Mouse (Mus musculus) testis, postnatal 14 days (tissue): ENCODE results near the gene Zfp865.
"Not testable (repeated sequence)": the region's sequence is repeated elsewhere in the genome, so short reads cannot be mapped to it uniquely, and the experiment has no call there.

Experiments
- DNase-seq: peaks from one replicate; pipeline ENCODE4 v3.0.0; 2021; ENCODE audit warnings: low spot score

The Zfp865 gene

DNA sequence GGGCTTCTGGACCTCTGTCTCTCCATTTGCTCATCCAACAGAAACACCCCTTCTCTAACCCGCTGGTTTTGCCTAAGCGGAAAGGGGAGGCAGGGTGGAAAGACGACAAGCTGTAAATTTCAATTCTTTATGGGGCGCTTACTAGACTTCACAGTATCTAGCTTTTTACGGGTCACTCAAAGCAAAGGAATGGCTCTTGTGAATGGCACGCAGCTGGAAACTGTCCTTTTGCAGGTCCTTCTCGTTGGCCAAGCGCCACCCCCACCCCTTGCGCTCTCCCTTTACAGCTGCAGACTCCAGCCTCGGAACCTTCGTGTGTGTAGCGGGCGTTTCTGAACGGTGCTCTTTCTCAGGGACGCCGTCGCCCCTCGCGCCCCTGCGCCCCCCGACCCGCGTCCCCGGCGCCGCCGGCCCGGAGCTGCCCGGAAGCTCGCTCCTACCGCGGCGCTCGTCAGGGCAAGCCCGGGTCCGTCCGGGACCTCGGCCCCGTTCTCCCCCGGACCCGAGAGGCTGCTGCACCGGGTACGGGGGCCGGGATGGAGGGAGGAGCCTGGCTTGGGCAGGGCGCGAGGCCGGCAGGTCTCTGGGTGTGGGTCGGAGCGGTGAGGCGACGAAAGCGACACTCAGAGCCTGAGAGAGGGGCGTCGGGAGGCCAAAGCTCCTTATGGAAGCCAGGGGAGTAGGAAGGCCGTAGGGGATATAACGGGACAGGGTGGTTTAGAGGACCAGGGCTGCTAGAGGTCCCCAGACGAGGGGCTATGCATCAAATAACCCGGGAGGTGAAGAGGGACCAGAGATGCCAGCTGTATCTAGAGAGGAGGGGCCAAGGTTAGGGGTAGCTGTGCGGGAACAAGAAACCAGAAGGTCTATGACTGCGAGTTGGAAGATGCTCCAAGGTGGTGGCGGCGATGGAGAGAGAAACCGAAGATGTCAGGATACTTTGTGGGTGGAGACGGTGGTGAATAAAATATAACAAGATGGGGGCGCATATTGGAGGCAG is 31.3 kb downstream of the Zfp865 start, which contains the start of gene Zfp580:
Gene Zfp580 (plus strand): TSS at position 346 of the 1,000 bp plus-strand sequence.
- peak; percentile 85 for DNase-seq

DNA sequence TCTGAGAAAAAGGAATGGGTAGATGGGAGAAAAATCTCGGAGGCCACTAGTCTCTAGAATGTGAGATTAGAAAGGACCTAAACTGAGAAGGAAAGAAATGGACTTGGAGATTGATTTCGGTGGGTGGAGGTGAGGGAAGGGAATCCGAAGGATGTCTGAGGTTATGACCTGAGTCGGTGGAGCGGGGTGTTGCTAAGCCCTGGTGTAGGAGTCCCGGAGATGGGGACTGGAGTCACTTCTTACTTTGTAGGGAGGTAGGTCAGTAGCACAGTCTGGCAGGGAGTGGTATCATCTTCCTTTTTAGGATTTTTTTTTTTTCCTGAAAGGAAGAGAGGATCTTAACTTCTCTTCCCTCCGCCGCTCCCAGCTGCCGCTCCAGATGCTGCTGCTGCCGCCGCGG is 32.3 kb downstream of the Zfp865 start:
- DNase-seq: no peak

DNA sequence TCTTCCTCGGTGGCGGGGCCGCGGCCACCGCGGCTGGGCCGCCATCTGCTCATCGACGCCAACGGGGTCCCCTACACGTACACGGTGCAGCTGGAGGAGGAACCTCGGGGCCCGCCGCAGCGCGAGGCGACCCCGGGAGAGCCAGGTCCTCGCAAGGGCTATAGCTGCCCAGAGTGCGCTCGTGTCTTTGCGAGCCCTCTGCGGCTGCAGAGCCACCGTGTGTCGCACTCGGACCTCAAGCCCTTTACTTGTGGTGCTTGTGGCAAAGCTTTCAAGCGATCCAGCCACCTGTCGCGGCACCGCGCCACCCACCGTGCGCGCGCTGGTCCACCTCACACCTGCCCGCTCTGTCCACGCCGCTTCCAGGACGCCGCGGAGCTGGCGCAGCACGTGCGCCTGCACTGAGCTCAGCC is 32.8 kb downstream of the Zfp865 start:
- DNase-seq: no peak

DNA sequence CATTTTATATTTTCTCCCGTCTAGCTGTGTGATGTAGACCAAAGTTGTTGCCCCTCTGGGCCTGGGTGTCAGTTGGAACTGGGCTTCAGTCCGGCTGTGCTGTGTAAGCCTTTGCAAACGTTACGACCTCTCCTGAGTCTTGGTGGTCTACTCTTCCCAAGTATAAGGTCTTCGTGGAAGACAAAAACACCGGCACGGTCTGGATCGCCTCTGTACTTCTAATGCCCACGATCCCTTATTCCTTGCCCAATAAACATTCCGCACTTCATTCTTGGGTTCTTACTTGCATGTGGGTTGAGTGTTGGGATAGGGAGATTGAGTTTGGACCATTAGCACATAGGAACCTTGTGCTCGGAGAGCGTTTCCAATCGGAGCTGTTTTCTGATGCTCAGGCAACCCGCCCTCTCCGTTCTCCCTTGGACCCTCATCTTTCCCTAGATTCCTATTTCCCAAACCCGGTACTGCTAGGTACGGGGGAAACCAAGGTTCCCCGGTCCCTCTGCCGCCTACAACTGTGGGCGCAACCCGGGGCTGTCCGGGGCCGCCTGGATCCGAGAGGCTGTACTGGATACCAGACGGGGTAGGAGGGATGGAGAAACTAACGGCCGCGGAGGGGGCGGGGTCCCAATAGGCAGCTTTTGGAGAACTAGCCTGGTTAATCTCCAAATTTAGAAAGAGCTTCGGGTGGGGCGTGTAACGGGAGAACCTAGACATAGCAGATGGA is 33.4 kb downstream of the Zfp865 start:
- DNase-seq: no peak

DNA sequence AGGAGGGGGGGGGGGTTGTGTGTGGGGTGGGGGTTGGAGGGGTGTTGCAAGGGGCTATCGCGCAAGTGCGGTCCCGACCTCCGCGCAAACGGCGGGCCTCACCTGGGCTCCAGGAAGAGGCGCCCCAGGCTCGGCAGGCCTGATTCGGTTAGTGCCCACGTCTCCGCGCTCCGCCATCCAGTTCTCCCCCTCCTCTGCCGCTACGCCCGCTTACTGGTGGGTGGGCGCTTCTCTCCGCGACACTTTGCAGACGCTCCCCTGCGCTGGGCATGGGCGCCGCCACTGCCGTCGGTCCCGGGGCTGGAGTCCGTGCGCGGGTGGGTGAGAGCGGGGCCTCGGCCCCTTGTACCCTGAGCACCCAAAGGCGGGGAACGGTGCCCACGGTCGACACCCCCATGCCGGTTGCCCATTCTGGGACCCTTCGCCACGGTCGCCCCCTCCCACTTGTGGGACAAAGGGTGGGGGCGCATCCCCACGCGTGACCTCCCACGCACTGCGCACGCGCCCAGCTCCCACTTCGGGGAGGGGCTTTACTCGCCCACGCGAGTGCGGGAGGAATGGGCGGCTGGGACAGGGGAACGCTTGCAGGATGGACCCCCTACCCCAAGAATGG is 36.6 kb downstream of the Zfp865 start:
- no peak for DNase-seq

DNA sequence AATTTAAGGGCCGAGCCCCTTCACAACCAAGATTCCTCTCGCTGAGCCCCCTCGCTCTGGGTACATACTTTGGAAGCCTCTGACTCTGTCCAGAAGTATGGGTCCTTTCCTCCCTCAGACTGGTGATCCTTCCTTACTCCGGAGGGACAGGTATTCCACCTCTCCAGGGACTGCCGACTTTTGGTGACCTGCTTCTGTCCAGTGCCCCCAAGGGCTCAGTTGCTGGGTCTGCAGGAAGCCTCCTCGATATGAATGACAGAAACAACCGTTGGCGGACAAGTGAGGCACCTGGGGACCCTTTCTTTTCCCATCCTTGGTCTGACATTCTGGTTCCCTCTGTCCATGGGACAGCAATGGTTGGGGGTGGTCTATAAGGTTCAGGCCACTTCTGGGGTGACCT is 37.2 kb downstream of the Zfp865 start:
- DNase-seq: no peak

DNA sequence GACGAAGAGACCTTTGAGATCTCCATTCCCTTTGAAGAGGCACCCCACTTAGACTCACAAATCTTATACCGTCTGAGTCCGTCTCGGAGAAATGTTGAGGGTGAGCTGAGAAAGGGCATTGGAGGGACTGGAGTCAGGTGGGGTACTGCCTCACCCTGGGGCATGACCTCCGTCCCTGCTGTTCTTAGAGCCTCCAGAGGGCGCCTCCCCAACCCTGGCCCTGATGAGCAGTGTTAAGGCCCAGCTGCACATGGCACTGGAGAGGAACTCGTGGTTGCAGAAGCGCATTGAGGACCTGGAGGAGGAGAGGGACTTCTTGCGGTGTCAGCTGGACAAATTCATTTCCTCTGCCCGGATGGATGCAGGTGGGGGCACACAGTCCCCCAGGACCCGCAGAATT is 37.6 kb downstream of the Zfp865 start:
- no peak for DNase-seq

DNA sequence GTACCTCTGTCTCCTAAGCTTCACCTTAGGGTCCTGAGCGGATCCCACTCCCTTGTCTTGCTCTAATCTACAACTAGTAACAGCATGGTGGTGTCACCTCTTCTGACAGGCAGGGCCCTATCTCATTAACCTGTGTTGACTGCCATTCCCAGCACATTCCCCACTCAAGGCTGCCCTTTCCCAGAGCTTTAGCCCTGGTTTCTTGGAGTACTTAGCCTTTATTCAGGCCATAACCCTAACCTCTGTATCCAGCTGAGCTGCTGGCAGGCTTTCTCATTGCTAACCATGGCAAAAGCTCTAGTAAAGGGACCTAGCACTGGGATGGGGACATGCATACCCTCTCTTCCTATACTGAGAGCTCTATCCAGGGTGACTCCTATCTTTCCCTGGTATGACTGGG is 38.5 kb downstream of the Zfp865 start:
- no peak for DNase-seq

DNA sequence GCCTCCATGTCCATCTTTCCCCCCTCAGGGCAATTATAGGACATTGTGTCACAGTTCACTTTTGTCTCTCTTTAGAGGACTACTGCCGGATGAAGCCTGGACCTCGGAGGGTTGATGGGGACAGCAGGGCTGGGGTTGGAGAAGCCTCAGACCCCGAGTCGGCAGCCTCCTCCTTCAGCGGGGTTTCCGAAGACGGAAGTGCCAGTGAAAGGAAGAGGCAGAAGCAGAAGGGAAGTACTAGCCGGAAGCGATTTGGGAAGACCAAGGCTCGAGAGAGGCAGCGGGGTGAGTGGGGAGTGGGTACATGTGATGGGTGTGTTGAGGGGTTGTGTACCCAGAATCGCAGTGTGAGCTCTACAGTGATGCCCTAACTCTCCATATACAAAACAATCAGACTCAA is 39.2 kb downstream of the Zfp865 start:
- no peak for DNase-seq

DNA sequence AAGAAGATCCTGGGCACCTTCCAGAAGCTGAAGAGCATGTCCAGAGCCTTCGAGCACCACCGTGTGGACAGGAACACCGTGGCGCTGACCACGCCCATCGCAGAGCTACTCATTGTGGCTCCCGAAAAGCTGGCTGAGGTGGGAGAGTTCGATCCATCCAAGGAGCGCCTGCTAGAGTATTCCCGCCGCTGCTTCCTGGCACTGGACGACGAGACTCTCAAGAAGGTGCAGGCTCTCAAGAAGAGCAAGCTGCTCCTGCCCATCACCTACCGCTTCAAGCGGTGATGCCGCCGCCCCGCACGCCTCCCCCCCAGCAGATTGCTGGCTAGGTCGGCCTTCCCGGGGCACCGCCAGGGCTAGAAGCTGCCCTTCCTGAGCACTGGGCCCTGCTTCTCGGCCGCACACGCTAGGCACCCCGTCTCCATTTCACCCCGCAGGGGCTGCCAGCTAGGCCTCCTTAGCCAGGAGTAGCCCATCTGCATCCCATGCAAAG is 40.1 kb downstream of the Zfp865 start:
- peak; percentile 74 for DNase-seq

DNA sequence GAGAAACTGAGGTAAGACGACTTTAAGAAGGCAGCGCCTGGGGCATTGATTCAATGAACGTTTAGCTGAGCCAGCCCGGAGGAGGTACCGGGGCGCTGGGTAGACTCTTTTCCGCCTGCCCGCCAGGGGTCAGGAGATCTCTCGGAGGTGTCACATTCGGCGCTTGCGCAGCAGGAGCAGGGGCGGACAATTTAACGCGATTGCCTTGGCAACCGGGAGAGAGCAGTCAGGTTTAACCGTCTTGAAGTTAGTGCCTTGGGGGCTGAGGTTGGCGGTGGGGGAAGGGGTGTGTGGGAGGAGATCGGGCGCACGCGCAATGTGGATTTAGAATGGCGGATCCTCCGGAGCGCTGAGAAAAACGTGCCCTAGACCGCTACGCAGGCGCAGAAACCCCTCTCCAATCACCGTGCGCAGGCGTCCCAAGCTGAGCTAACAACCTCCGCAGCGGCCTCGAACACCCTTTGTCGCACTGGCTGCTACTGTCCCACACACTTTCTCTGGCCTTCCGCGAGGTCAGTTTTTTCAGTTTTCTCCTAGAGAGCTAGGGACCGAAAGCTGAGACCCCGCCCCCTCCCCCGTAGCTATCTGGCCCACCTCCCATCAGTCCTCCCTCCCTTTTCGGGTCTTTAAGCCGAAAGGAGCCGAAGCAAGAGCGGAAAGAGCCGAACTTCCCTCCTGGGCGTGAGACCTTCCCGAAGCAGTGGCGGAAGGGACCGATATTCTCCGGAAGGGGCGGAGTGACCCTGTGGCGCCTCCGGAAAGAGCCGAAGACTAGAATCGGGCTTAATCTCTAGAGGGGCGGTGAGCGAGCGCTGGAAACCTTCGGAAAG is 41.0 kb downstream of the Zfp865 start:
- peak; percentile 96 for DNase-seq

DNA sequence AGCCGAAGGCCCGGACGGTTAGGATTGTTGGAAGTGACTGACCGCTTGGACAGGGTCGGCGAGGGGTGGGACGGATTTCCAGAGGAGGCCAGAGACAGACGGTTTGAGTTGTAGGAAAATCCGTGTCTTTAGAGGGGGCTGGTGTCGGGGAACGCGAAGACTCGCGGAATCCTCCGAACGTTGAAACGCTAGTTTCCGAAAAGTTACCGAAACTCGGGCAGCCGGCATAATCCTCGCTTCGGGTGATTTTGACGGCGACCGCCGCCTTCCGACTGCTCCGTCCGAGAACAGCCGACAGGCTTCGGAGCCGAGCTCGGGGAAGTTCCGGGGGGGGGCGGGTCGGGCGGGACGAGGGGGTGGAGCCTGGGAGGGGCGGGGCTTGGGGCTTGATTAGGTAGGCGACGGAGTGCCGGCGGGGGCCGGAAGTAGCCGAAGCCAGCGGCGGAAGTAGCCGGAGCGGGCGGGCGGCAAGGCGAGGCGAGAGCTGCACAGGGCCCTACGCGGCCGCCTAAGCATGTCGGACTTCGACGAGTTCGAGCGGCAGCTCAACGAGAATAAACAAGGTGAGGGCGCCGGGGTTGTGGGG is 41.7 kb downstream of the Zfp865 start, which contains the start of gene U2af2:
Gene U2af2 (plus strand): TSS at position 370 of the 586 bp plus-strand sequence.
- DNase-seq: peak; percentile 95

DNA sequence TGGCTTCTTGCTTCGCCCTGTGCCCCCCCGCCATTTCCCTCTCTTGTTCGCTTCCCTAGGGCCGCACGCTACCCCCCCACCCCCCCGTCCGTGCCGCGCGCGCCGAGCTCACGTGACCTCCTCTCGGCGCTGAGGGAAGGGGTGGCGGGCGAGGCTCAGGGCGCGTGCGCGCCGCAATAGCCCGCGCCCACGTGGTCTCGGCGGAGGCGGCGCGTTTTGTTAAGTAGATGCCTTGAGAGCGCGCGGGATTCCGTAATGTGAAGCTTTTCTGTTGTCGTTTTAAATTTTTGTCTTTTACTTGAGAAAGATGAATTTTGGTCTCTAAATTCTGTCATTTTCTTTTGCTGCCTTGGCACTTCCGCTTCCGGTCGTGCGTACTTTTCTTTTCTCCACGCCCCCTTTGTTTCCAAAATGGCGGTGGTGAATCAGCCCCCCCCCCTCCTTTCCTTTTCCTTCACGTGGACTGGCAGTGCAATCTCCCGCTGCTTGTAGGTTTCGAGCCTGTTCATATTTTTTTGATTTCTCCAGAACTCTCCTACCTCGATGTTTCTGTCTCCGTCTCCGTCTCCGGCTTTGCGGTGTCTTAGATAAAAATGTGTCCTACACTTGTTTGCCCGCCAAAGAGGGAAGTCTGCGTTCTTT is 42.3 kb downstream of the Zfp865 start:
- no peak for DNase-seq

DNA sequence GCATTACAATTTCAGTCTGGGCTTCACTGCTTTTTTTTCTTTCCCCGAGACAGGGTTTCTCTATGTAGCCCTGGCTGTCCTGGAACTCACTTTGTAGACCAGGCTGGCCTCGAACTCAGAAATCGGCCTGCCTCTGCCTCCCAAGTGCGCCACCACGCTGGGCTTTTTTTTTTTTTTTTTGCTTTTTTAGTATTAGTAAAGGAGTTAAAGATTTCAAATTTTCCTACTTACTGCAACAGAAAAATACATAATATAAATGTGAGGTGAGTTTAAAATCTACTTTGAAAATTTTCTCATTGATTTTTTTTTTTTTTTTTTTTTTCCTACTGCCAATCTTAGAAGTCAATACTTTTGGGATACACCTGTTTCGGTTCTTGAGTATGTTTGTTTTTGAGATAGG is 44.7 kb downstream of the Zfp865 start:
- no peak for DNase-seq

DNA sequence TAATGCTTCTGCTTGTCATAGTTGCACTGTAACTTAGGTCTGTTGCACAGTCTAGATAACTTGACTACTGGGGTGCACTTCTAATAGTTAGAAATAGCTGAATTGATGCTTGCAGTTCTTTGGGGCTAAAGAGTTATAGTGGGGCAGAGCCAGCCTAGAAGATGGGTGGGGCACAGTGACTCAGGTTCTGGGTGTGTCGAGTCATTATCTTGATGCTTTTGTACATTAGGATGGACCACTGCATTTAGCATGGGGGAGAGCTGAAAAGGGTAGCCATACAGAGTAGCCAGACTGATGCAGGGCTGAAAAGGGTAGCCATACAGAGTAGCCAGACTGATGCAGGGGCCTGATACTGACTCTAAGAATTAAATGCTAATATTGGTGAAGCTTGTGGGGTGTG is 53.4 kb downstream of the Zfp865 start:
- DNase-seq: no peak

DNA sequence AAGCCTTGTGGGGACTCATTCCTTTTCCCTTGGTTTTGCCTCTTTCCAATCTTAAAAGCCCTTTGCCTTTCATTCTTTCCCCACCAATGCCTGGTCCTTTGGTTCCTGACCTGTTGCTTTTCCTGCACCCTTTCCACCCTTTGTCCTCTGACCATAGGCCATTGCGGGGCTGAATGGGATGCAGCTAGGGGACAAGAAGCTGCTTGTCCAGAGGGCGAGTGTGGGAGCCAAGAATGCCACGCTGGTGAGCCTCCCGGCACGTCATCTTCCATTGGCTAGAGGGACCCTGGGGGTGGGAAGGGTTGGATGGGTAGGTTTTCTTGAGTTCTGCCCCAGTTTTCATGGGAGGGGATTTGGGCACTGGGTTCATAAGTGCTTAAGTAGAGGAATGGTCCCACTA is 54.8 kb downstream of the Zfp865 start:
- DNase-seq: no peak

DNA sequence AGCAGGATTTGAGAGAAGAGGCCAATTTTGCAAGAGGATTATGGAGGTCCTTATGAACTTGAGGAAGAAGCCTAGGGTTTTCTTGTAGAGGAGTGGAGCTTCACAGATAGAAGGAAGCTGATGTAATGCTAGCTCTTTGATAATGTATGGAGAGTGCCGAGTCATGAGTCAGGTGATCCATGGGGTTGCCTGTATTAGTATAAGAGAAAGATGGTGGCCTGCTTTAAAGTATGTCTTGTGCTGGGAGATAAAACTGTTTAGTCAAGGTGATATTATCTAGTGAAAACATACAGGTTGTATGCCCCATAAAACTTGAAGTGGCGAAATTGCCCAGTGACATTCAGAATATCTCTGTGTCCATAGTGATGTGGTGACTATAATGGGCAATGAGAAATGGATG is 56.8 kb downstream of the Zfp865 start:
- DNase-seq: no peak

DNA sequence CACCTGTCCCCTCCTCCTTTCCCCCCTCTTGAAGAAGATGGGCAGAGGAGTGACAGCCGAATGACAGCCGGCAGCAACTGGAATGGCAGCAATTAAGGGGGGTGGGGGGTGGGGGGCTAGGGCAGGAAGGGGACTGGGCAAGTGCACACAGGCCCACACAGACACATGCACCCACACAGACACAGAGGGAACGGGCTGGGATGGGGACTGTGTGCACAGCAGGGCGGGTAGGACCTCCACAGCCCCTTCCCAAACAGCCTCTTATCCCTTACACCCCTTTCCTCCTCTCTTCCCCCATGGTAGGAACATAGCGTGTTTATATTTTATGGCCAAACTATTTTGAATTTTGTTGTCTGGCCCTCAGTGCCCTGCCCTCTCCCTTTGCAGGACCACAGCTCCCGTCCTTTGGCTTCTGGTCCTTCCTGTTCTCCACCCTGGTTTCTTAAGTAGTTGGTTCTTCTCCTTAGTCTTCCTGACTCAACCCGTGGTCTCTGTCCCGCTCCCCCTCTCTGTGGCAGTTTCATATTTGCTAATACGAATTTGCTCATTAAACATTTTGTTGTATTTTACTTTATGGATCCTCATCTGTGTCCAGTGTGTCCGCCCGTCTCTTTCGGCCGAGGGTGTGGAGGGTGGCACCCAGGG is 59.3 kb downstream of the Zfp865 start:
- not testable (repeated sequence) for DNase-seq

DNA sequence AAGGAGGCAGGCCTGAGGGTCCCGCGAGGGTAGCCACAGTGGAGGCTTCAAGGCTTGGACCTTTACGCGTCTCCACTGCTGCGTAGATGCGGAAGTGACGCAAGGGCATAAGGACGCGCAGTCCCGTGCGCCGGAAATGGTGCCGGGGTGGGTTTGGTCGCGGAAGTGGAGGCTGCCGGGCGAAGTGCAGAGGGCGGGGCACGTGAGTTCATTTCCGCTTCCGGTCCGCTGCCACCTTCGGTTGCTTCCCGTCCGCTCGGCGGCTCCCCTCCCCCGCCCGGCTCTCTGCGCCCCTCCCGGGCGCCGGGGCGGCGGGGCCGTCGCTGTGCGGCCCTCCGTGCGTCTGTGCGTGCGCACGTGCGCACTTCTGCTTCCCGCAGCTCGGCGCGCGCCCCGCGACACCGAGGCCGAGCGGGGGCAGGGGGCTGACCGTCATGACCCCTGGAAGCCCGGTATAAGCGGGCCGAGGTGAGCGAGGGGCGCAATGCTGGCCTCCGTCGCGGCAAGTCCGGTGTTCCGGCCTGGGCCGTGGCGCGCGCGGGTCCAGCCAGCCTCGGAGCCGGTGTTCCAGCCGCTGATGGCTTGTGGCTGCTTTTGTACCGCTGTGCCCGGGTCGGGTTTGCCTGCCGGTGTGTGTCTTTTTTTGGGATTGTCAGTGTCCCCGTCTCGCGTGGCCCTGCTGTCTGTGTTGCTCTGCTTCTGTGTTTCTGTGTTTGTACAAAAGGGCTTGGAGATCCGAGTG is 60.0 kb downstream of the Zfp865 start, which contains the start of gene Epn1:
Gene Epn1 (plus strand): TSS at position 226 of the 742 bp plus-strand sequence.
- peak; percentile 93 for DNase-seq
